Mouse (Mus musculus): ENCODE measurements at regions not wholly inside any gene's neighbourhood (a gene's known extent, or its start where the extent isn't known, plus 50 kb on each side); places are given as distances from the start of the nearest gene placed in this dataset.

- Histone ChIP-seq H3K4me1 (replicated peaks; ENCODE audit: control insufficient read depth, insufficient read depth, low read length) (no peaks in the 10 kb centered on the region), H3K9ac (replicated peaks; ENCODE audit: low read depth, low read length) (no peak overlapping the region), H3K27ac (ENCODE audit: low read length) (no peak overlapping the region), H3K36me3 (ENCODE audit: control insufficient read depth, insufficient read depth) (no peaks in the 10 kb centered on the region), H3K4me2 (ENCODE audit: low read length) (no peak overlapping the region), H3K4me3 (replicated peaks; ENCODE audit: low read length) (no peak overlapping the region), H3K9me3 (ENCODE audit: control insufficient read depth, low read length) (no peaks in the 10 kb centered on the region), H3K27me3 (replicated peaks; ENCODE audit: control insufficient read depth, insufficient read depth, low read length) (no peaks in the 10 kb centered on the region)
- 0 out of 2 replicates have a peak, but pooled peaks have one; percentile 54 for ATAC-seq
- WGBS: 72% methylated on average over 1 of the region's 1 CpGs
Measured at GRCm38 (mm10) chr1:113550172-113550571, 1685.5 kb upstream of the Dsel start.

- no peak overlapping the region for H3K4me3 ChIP-seq (replicated peaks; ENCODE audit: low read length)
- no peaks in the 10 kb centered on the region for H3K36me3 ChIP-seq (ENCODE audit: control insufficient read depth, insufficient read depth)
- H3K27me3 ChIP-seq (replicated peaks; ENCODE audit: control insufficient read depth, insufficient read depth, low read length): no peaks in the 10 kb centered on the region
- H3K4me2 ChIP-seq (ENCODE audit: low read length): no peak overlapping the region
- no peak overlapping the region for H3K9ac ChIP-seq (replicated peaks; ENCODE audit: low read depth, low read length)
- H3K4me1 ChIP-seq (replicated peaks; ENCODE audit: control insufficient read depth, insufficient read depth, low read length): no peaks in the 10 kb centered on the region
- H3K9me3 ChIP-seq (ENCODE audit: control insufficient read depth, low read length): no peaks in the 10 kb centered on the region
- H3K27ac ChIP-seq (ENCODE audit: low read length): no peak overlapping the region
- no peak for ATAC-seq
Measured at GRCm38 (mm10) chr1:113539981-113540380, 1675.3 kb upstream of the Dsel start.

GRCm38 (mm10) chr1:113530553-113530952, 1665.8 kb upstream of the Dsel start:
- H3K27me3 ChIP-seq (replicated peaks; ENCODE audit: control insufficient read depth, insufficient read depth, low read length): no peaks in the 10 kb centered on the region
- no peaks in the 10 kb centered on the region for H3K36me3 ChIP-seq (ENCODE audit: control insufficient read depth, insufficient read depth)
- H3K27ac ChIP-seq (ENCODE audit: low read length): no peak overlapping the region
- WGBS: 92% methylated on average over 3 of the region's 3 CpGs
- no peaks in the 10 kb centered on the region for H3K9me3 ChIP-seq (ENCODE audit: control insufficient read depth, low read length)
- no peak overlapping the region for H3K4me3 ChIP-seq (replicated peaks; ENCODE audit: low read length)
- H3K9ac ChIP-seq (replicated peaks; ENCODE audit: low read depth, low read length): no peak overlapping the region
- no peaks in the 10 kb centered on the region for H3K4me1 ChIP-seq (replicated peaks; ENCODE audit: control insufficient read depth, insufficient read depth, low read length)
- H3K4me2 ChIP-seq (ENCODE audit: low read length): no peak overlapping the region
- ATAC-seq: no peak

GRCm38 (mm10) chr1:113495987-113496386, 1631.3 kb upstream of the Dsel start:
- Histone ChIP-seq H3K4me1 (replicated peaks; ENCODE audit: control insufficient read depth, insufficient read depth, low read length) (no peaks in the 10 kb centered on the region), H3K4me3 (replicated peaks; ENCODE audit: low read length) (no peak overlapping the region), H3K9ac (replicated peaks; ENCODE audit: low read depth, low read length) (no peak overlapping the region), H3K27ac (ENCODE audit: low read length) (no peak overlapping the region), H3K27me3 (replicated peaks; ENCODE audit: control insufficient read depth, insufficient read depth, low read length) (no peaks in the 10 kb centered on the region), H3K9me3 (ENCODE audit: control insufficient read depth, low read length) (no peaks in the 10 kb centered on the region), H3K36me3 (ENCODE audit: control insufficient read depth, insufficient read depth) (no peaks in the 10 kb centered on the region), H3K4me2 (ENCODE audit: low read length) (no peak overlapping the region)
- no peak for ATAC-seq
- WGBS: 53% methylated on average over 2 of the region's 2 CpGs

- no peak for ATAC-seq
- no peaks in the 10 kb centered on the region for H3K27me3 ChIP-seq (replicated peaks; ENCODE audit: control insufficient read depth, insufficient read depth, low read length)
- WGBS: 89% methylated on average over 5 of the region's 5 CpGs
- no peak overlapping the region for H3K4me3 ChIP-seq (replicated peaks; ENCODE audit: low read length)
- H3K27ac ChIP-seq (ENCODE audit: low read length): no peak overlapping the region
- H3K9ac ChIP-seq (replicated peaks; ENCODE audit: low read depth, low read length): no peak overlapping the region
- H3K4me2 ChIP-seq (ENCODE audit: low read length): no peak overlapping the region
- no peaks in the 10 kb centered on the region for H3K4me1 ChIP-seq (replicated peaks; ENCODE audit: control insufficient read depth, insufficient read depth, low read length)
- H3K36me3 ChIP-seq (ENCODE audit: control insufficient read depth, insufficient read depth): no peaks in the 10 kb centered on the region
- no peaks in the 10 kb centered on the region for H3K9me3 ChIP-seq (ENCODE audit: control insufficient read depth, low read length)
Measured at GRCm38 (mm10) chr1:113490243-113491003, 1625.7 kb upstream of the Dsel start.

- H3K4me2 ChIP-seq (ENCODE audit: low read length): no peak overlapping the region
- H3K9ac ChIP-seq (replicated peaks; ENCODE audit: low read depth, low read length): no peak overlapping the region
- H3K27me3 ChIP-seq (replicated peaks; ENCODE audit: control insufficient read depth, insufficient read depth, low read length): no peaks in the 10 kb centered on the region
- ATAC-seq: peak; percentile 90
- H3K9me3 ChIP-seq (ENCODE audit: control insufficient read depth, low read length): no peaks in the 10 kb centered on the region
- no peak overlapping the region for H3K27ac ChIP-seq (ENCODE audit: low read length)
- H3K36me3 ChIP-seq (ENCODE audit: control insufficient read depth, insufficient read depth): no peaks in the 10 kb centered on the region
- H3K4me1 ChIP-seq (replicated peaks; ENCODE audit: control insufficient read depth, insufficient read depth, low read length): no peaks in the 10 kb centered on the region
- no peak overlapping the region for H3K4me3 ChIP-seq (replicated peaks; ENCODE audit: low read length)
- WGBS: 42% methylated on average over 7 of the region's 7 CpGs
Measured at GRCm38 (mm10) chr1:113456538-113457273, 1592.0 kb upstream of the Dsel start.

GRCm38 (mm10) chr1:113433701-113434100, 1569.0 kb upstream of the Dsel start:
- 53% methylated on average over 1 of the region's 1 CpGs for WGBS

GRCm38 (mm10) chr1:113431266-113431665, 1566.5 kb upstream of the Dsel start:
- Histone ChIP-seq H3K27ac (ENCODE audit: low read length) (no peak overlapping the region), H3K9ac (replicated peaks; ENCODE audit: low read depth, low read length) (no peak overlapping the region), H3K27me3 (replicated peaks; ENCODE audit: control insufficient read depth, insufficient read depth, low read length) (no peaks in the 10 kb centered on the region), H3K4me1 (replicated peaks; ENCODE audit: control insufficient read depth, insufficient read depth, low read length) (no peaks in the 10 kb centered on the region), H3K4me2 (ENCODE audit: low read length) (no peak overlapping the region), H3K4me3 (replicated peaks; ENCODE audit: low read length) (no peak overlapping the region), H3K36me3 (ENCODE audit: control insufficient read depth, insufficient read depth) (no peaks in the 10 kb centered on the region), H3K9me3 (ENCODE audit: control insufficient read depth, low read length) (no peaks in the 10 kb centered on the region)
- no peak for ATAC-seq

More at GRCm38 (mm10) chr1:113433701-113434100, 1569.0 kb upstream of the Dsel start:
- H3K4me1 ChIP-seq (replicated peaks; ENCODE audit: control insufficient read depth, insufficient read depth, low read length): no peaks in the 10 kb centered on the region
- H3K9ac ChIP-seq (replicated peaks; ENCODE audit: low read depth, low read length): no peak overlapping the region
- H3K36me3 ChIP-seq (ENCODE audit: control insufficient read depth, insufficient read depth): no peaks in the 10 kb centered on the region
- no peaks in the 10 kb centered on the region for H3K9me3 ChIP-seq (ENCODE audit: control insufficient read depth, low read length)
- no peak overlapping the region for H3K4me2 ChIP-seq (ENCODE audit: low read length)
- H3K27me3 ChIP-seq (replicated peaks; ENCODE audit: control insufficient read depth, insufficient read depth, low read length): no peaks in the 10 kb centered on the region
- ATAC-seq: no peak
- no peak overlapping the region for H3K27ac ChIP-seq (ENCODE audit: low read length)
- no peak overlapping the region for H3K4me3 ChIP-seq (replicated peaks; ENCODE audit: low read length)

- 52% methylated on average over 3 of the region's 3 CpGs for WGBS
- Histone ChIP-seq H3K36me3 (ENCODE audit: control insufficient read depth, insufficient read depth) (no peaks in the 10 kb centered on the region), H3K27me3 (replicated peaks; ENCODE audit: control insufficient read depth, insufficient read depth, low read length) (no peaks in the 10 kb centered on the region), H3K9ac (replicated peaks; ENCODE audit: low read depth, low read length) (no peak overlapping the region), H3K4me2 (ENCODE audit: low read length) (no peak overlapping the region), H3K4me3 (replicated peaks; ENCODE audit: low read length) (no peak overlapping the region), H3K27ac (ENCODE audit: low read length) (no peak overlapping the region), H3K4me1 (replicated peaks; ENCODE audit: control insufficient read depth, insufficient read depth, low read length) (no peaks in the 10 kb centered on the region), H3K9me3 (ENCODE audit: control insufficient read depth, low read length) (no peaks in the 10 kb centered on the region)
- peak; percentile 64 for ATAC-seq
Measured at GRCm38 (mm10) chr1:113412858-113413257, 1548.1 kb upstream of the Dsel start.

Measured in forebrain, embryonic 16.5 days (tissue).